Mouse (Mus musculus): ENCODE measurements around the gene Axin1. TPM values are rescaled to one million over a fixed set of nuclear protein-coding genes. Genes with fewer than 3 reads are reported as not detected.
"Not testable (repeated sequence)": the region's sequence is repeated elsewhere in the genome, so short reads cannot be mapped to it uniquely, and the experiment has no call there.

The Axin1 gene
- polyA plus RNA-seq, 1 experiment from 2014 or later = 17.9 TPM

GRCm38 (mm10) chr17:26181179-26181578, 42.7 kb downstream of the Axin1 start:
- WGBS = 92% methylated on average over 3 of the region's 3 CpGs

GRCm38 (mm10) chr17:26187592-26187991, 49.1 kb downstream of the Axin1 start:
- H3K27ac ChIP-seq (replicated peaks; ENCODE audit: low read depth, low read length) = no peak overlapping the region
- H3K9me3 ChIP-seq (replicated peaks; ENCODE audit: control insufficient read depth, low read length) = no peaks in the 10 kb centered on the region
- H3K27me3 ChIP-seq (ENCODE audit: control insufficient read depth, insufficient read depth, low read length) = no peaks in the 10 kb centered on the region
- H3K4me2 ChIP-seq (ENCODE audit: low read depth, low read length) = no peak overlapping the region
- no peak for ATAC-seq (replicated peaks; ENCODE audit: insufficient number of reproducible peaks, low FRiP score, low TSS enrichment, low read depth)
- H3K4me1 ChIP-seq (ENCODE audit: control insufficient read depth, insufficient read depth, low read length) = no peaks in the 10 kb centered on the region
- H3K4me3 ChIP-seq (ENCODE audit: low read depth, low read length) = no peak overlapping the region
- no peak overlapping the region for H3K9ac ChIP-seq (replicated peaks; ENCODE audit: low read length)
- H3K36me3 ChIP-seq (replicated peaks; ENCODE audit: control insufficient read depth, insufficient read depth, low read depth, low read length) = peaks cover 5% of the 10 kb centered on the region
- DNase-seq (ENCODE audit: low spot score) = no peak
- 95% methylated on average over 5 of the region's 5 CpGs for WGBS

More at GRCm38 (mm10) chr17:26181179-26181578, 42.7 kb downstream of the Axin1 start:
- no peak for DNase-seq (ENCODE audit: low spot score)
- H3K27me3 ChIP-seq (ENCODE audit: control insufficient read depth, insufficient read depth, low read length) = no peaks in the 10 kb centered on the region
- H3K4me2 ChIP-seq (ENCODE audit: low read depth, low read length) = no peak overlapping the region
- no peaks in the 10 kb centered on the region for H3K9me3 ChIP-seq (replicated peaks; ENCODE audit: control insufficient read depth, low read length)
- no peak for ATAC-seq (replicated peaks; ENCODE audit: insufficient number of reproducible peaks, low FRiP score, low TSS enrichment, low read depth)
- H3K4me1 ChIP-seq (ENCODE audit: control insufficient read depth, insufficient read depth, low read length) = no peaks in the 10 kb centered on the region
- no peak overlapping the region for H3K27ac ChIP-seq (replicated peaks; ENCODE audit: low read depth, low read length)
- H3K36me3 ChIP-seq (replicated peaks; ENCODE audit: control insufficient read depth, insufficient read depth, low read depth, low read length) = peaks cover 5% of the 10 kb centered on the region
- no peak overlapping the region for H3K4me3 ChIP-seq (ENCODE audit: low read depth, low read length)
- no peak overlapping the region for H3K9ac ChIP-seq (replicated peaks; ENCODE audit: low read length)

GRCm38 (mm10) chr17:26188091-26188805, 49.8 kb downstream of the Axin1 start:
- H3K4me1 ChIP-seq (ENCODE audit: control insufficient read depth, insufficient read depth, low read length) = no peaks in the 10 kb centered on the region
- no peak overlapping the region for H3K4me3 ChIP-seq (ENCODE audit: low read depth, low read length)
- no peak overlapping the region for H3K27ac ChIP-seq (replicated peaks; ENCODE audit: low read depth, low read length)
- H3K36me3 ChIP-seq (replicated peaks; ENCODE audit: control insufficient read depth, insufficient read depth, low read depth, low read length) = peaks cover 4% of the 10 kb centered on the region
- 98% methylated on average over 11 of the region's 11 CpGs for WGBS
- no peak overlapping the region for H3K9ac ChIP-seq (replicated peaks; ENCODE audit: low read length)
- ATAC-seq (replicated peaks; ENCODE audit: insufficient number of reproducible peaks, low FRiP score, low TSS enrichment, low read depth) = no peak
- DNase-seq (ENCODE audit: low spot score) = no peak
- no peaks in the 10 kb centered on the region for H3K27me3 ChIP-seq (ENCODE audit: control insufficient read depth, insufficient read depth, low read length)
- H3K9me3 ChIP-seq (replicated peaks; ENCODE audit: control insufficient read depth, low read length) = no peaks in the 10 kb centered on the region
- no peak overlapping the region for H3K4me2 ChIP-seq (ENCODE audit: low read depth, low read length)

- WGBS = 93% methylated on average over 7 of the region's 7 CpGs
- not testable (repeated sequence) for DNase-seq (ENCODE audit: low spot score); H3K4me3 ChIP-seq (ENCODE audit: low read depth, low read length); H3K36me3 ChIP-seq (replicated peaks; ENCODE audit: control insufficient read depth, insufficient read depth, low read depth, low read length); H3K4me1 ChIP-seq (ENCODE audit: control insufficient read depth, insufficient read depth, low read length); H3K27me3 ChIP-seq (ENCODE audit: control insufficient read depth, insufficient read depth, low read length); H3K9me3 ChIP-seq (replicated peaks; ENCODE audit: control insufficient read depth, low read length); ATAC-seq (replicated peaks; ENCODE audit: insufficient number of reproducible peaks, low FRiP score, low TSS enrichment, low read depth); H3K9ac ChIP-seq (replicated peaks; ENCODE audit: low read length); H3K27ac ChIP-seq (replicated peaks; ENCODE audit: low read depth, low read length); H3K4me2 ChIP-seq (ENCODE audit: low read depth, low read length)
Observed at GRCm38 (mm10) chr17:26191486-26191885, 53.0 kb downstream of the Axin1 start.

GRCm38 (mm10) chr17:26192481-26193190, 54.1 kb downstream of the Axin1 start:
- no peaks in the 10 kb centered on the region for H3K9me3 ChIP-seq (replicated peaks; ENCODE audit: control insufficient read depth, low read length)
- H3K36me3 ChIP-seq (replicated peaks; ENCODE audit: control insufficient read depth, insufficient read depth, low read depth, low read length) = peaks cover 2% of the 10 kb centered on the region

GRCm38 (mm10) chr17:26198892-26199291, 60.4 kb downstream of the Axin1 start, which contains the start of gene Pdia2:
TSS of gene Pdia2 (minus strand) at chr17:26199087.
- Histone ChIP-seq H3K27ac (replicated peaks; ENCODE audit: low read depth, low read length) (no peak within 1 kb of the TSS), H3K9ac (replicated peaks; ENCODE audit: low read length) (no peak within 1 kb of the TSS), H3K9me3 (replicated peaks; ENCODE audit: control insufficient read depth, low read length) (no peaks in the 10 kb centered on the region), H3K4me1 (ENCODE audit: control insufficient read depth, insufficient read depth, low read length) (no peaks in the 10 kb centered on the region; the same call in 1 of the 2 replicates), H3K4me3 (ENCODE audit: low read depth, low read length) (no peak within 1 kb of the TSS), H3K36me3 (replicated peaks; ENCODE audit: control insufficient read depth, insufficient read depth, low read depth, low read length) (no peaks in the 10 kb centered on the region; the same call in none of the 2 replicates), H3K4me2 (ENCODE audit: low read depth, low read length) (no peak within 1 kb of the TSS), H3K27me3 (ENCODE audit: control insufficient read depth, insufficient read depth, low read length) (peaks cover 41% of the 10 kb centered on the region)
- ATAC-seq (replicated peaks; ENCODE audit: insufficient number of reproducible peaks, low FRiP score, low TSS enrichment, low read depth) = no peak
- 82% methylated on average over 4 of the region's 4 CpGs for WGBS
- DNase-seq (ENCODE audit: low spot score) = no peak

More at GRCm38 (mm10) chr17:26192481-26193190, 54.1 kb downstream of the Axin1 start:
- no peak overlapping the region for H3K9ac ChIP-seq (replicated peaks; ENCODE audit: low read length)
- DNase-seq (ENCODE audit: low spot score) (no peak), ATAC-seq (replicated peaks; ENCODE audit: insufficient number of reproducible peaks, low FRiP score, low TSS enrichment, low read depth) (no peak)
- no peaks in the 10 kb centered on the region for H3K27me3 ChIP-seq (ENCODE audit: control insufficient read depth, insufficient read depth, low read length)
- no peak overlapping the region for H3K4me2 ChIP-seq (ENCODE audit: low read depth, low read length)
- no peak overlapping the region for H3K4me3 ChIP-seq (ENCODE audit: low read depth, low read length)
- H3K4me1 ChIP-seq (ENCODE audit: control insufficient read depth, insufficient read depth, low read length) = no peaks in the 10 kb centered on the region
- no peak overlapping the region for H3K27ac ChIP-seq (replicated peaks; ENCODE audit: low read depth, low read length)
- 96% methylated on average over 15 of the region's 15 CpGs for WGBS

- ATAC-seq (replicated peaks; ENCODE audit: insufficient number of reproducible peaks, low FRiP score, low TSS enrichment, low read depth) = peak; percentile 77; the same call in 1 of the 2 replicates
- Histone ChIP-seq H3K27me3 (ENCODE audit: control insufficient read depth, insufficient read depth, low read length) (peaks cover 44% of the 10 kb centered on the region), H3K27ac (replicated peaks; ENCODE audit: low read depth, low read length) (no peak overlapping the region)
Observed at GRCm38 (mm10) chr17:26200831-26201705, 62.6 kb downstream of the Axin1 start.

More at GRCm38 (mm10) chr17:26200831-26201705, 62.6 kb downstream of the Axin1 start:
- no peaks in the 10 kb centered on the region for H3K9me3 ChIP-seq (replicated peaks; ENCODE audit: control insufficient read depth, low read length)
- WGBS = under 1% methylated on average over 59 of the region's 92 CpGs
- DNase-seq (ENCODE audit: low spot score) = peak; percentile 49
- H3K4me2 ChIP-seq (ENCODE audit: low read depth, low read length) = peak overlapping the region; percentile 99
- no peaks in the 10 kb centered on the region; the same call in 1 of the 2 replicates for H3K4me1 ChIP-seq (ENCODE audit: control insufficient read depth, insufficient read depth, low read length)
- H3K36me3 ChIP-seq (replicated peaks; ENCODE audit: control insufficient read depth, insufficient read depth, low read depth, low read length) = no peaks in the 10 kb centered on the region; the same call in 1 of the 2 replicates
- peak overlapping the region; percentile 52 for H3K4me3 ChIP-seq (ENCODE audit: low read depth, low read length)
- peak overlapping the region; percentile 67 for H3K9ac ChIP-seq (replicated peaks; ENCODE audit: low read length)
